Mouse (Mus musculus): Measurements from ENCODE around the gene Ubr3.

DNA sequence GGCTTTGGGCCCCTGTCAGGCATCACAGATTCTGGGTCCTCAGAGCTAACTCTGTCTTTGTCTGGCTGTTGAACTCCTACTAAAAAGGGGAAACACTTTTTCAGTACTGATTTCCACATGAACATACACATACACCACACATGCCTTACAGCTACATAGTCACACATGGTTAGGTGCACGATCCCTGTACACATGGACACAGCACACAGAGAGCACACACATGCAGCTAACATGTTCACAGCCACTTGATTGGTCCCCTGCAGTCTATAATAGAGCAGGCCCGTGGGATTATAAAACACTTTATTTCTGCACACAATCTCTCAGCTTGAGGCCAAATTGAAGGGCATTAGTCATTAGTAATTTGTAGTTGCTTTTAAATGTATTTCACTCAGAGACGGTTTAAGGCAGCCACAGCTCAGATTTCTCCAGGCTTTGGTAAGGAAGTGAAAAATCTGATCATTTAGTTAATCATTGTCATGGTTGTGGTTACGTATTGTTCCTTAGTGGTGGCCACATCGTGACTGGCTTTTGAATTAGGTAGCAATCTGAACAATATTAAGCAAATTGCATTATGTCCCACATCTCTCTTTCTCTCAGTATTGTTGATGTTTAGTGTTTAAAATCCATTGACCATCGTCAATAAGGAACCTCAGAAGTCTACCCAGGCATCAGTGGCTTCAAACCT is 169.4 kb downstream of the Ubr3 start:
- TF ChIP-seq CTCF (IDR thresholded peaks at IDR 0.05; ENCODE audit: borderline replicate concordance, insufficient read depth, low read length) (no peak), POLR2A (IDR thresholded peaks at IDR 0.05; ENCODE audit: low read depth, low read length) (no peak)

All from embryonic fibroblast, embryonic 13.5 days (primary cell).